Mouse (Mus musculus): ENCODE measurements around the gene Msi2. TPM values are rescaled to one million over a fixed set of nuclear protein-coding genes. Genes with fewer than 3 reads are reported as not detected.

Gene Msi2
- polyA plus RNA-seq, 1 experiment from 2014 or later = 21.3 TPM

- H3K4me2 ChIP-seq (replicated peaks) = no peak overlapping the region
- peak overlapping the region; percentile 44; the same call in 1 of the 2 replicates for H3K27ac ChIP-seq
- ATAC-seq (ENCODE audit: low FRiP score, low read depth) = no peak
- 74% methylated on average over 17 of the region's 17 CpGs for WGBS
- peaks cover 42% of the 10 kb centered on the region for H3K4me1 ChIP-seq
- 0 out of 2 replicates have a peak, but pooled peaks cover 4% of the 10 kb centered on the region for H3K27me3 ChIP-seq
- no peaks in the 10 kb centered on the region for H3K9me3 ChIP-seq
- no peak overlapping the region for H3K4me3 ChIP-seq
- no peak overlapping the region for H3K9ac ChIP-seq
- no peaks in the 10 kb centered on the region for H3K36me3 ChIP-seq
Observed at GRCm38 (mm10) chr11:88328813-88329595, 389.3 kb downstream of the Msi2 start.

GRCm38 (mm10) chr11:88327016-88327415 lies 391.3 kb downstream of the Msi2 start:
- ATAC-seq (ENCODE audit: low FRiP score, low read depth) = peak; percentile 24; the same call in 1 of the 2 replicates
- 0 out of 2 replicates have a peak, but pooled peaks cover 4% of the 10 kb centered on the region for H3K27me3 ChIP-seq
- H3K4me1 ChIP-seq = peaks cover 35% of the 10 kb centered on the region
- WGBS = 1% methylated on average over 4 of the region's 4 CpGs
- no peaks in the 10 kb centered on the region for H3K36me3 ChIP-seq
- H3K4me3 ChIP-seq = no peak overlapping the region
- H3K9me3 ChIP-seq = no peaks in the 10 kb centered on the region
- no peak overlapping the region for H3K9ac ChIP-seq
- H3K27ac ChIP-seq = no peak overlapping the region
- no peak overlapping the region for H3K4me2 ChIP-seq (replicated peaks)

DNA sequence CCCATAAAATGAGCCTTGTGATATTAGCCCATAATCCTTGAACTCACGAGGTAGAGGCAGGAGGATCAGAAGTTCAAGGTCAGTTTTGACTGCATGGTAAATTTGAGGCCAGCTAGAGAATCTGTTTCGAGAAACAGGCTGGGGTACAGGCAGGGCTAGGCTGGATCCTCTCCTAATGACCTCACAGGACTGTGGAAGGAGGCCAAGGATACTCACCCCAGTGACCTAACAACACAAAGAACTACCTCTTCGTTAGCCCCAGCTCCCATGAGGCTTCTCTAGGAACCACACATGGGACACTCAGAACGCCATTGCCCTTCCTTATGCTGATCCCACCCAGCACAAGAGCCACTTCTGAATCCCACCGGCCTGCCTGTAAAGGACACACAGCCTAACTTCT lies 399.5 kb downstream of the Msi2 start:
- H3K36me3 ChIP-seq = no peaks in the 10 kb centered on the region
- ATAC-seq (ENCODE audit: low FRiP score, low read depth) = no peak
- WGBS = 71% methylated on average over 5 of the region's 5 CpGs
- no peaks in the 10 kb centered on the region for H3K9me3 ChIP-seq
- no peak overlapping the region for H3K9ac ChIP-seq
- H3K4me3 ChIP-seq = no peak overlapping the region
- no peaks in the 10 kb centered on the region for H3K4me1 ChIP-seq
- no peak overlapping the region for H3K27ac ChIP-seq
- H3K27me3 ChIP-seq = no peaks in the 10 kb centered on the region
- no peak overlapping the region for H3K4me2 ChIP-seq (replicated peaks)

DNA sequence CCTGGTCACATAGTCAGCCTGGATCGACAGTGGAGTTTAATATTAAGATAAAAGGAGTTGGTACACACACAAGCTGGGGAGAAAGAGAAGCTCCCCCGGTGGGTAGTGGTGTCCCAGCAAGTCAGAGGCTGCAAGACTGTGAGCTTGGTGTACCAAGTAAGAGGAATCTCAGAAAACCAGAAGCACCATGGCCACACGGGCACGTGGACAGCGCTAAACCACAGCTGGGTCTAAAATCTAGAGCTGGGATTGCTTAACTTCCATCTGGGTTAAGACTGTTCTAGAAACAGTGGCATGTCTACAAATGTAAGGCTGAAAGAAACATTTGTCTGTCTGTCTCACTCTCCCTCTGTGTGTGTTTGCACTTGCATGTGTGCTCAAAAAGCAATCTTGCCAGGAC lies 402.9 kb downstream of the Msi2 start:
- WGBS = 81% methylated on average over 5 of the region's 5 CpGs
- no peak overlapping the region for H3K27ac ChIP-seq
- H3K4me3 ChIP-seq = no peak overlapping the region
- no peak overlapping the region for H3K4me2 ChIP-seq (replicated peaks)
- ATAC-seq (ENCODE audit: low FRiP score, low read depth) = no peak
- H3K36me3 ChIP-seq = no peaks in the 10 kb centered on the region
- no peaks in the 10 kb centered on the region for H3K9me3 ChIP-seq
- H3K27me3 ChIP-seq = peaks cover 14% of the 10 kb centered on the region
- H3K4me1 ChIP-seq = no peaks in the 10 kb centered on the region
- H3K9ac ChIP-seq = no peak overlapping the region

GRCm38 (mm10) chr11:88314471-88314870 lies 403.8 kb downstream of the Msi2 start:
- no peaks in the 10 kb centered on the region for H3K9me3 ChIP-seq
- H3K4me3 ChIP-seq = no peak overlapping the region
- WGBS = 67% methylated on average over 6 of the region's 6 CpGs
- no peak for ATAC-seq (ENCODE audit: low FRiP score, low read depth)
- H3K27me3 ChIP-seq = peaks cover 22% of the 10 kb centered on the region
- no peak overlapping the region for H3K9ac ChIP-seq
- H3K27ac ChIP-seq = no peak overlapping the region
- H3K4me1 ChIP-seq = peaks cover 8% of the 10 kb centered on the region
- no peaks in the 10 kb centered on the region for H3K36me3 ChIP-seq
- no peak overlapping the region for H3K4me2 ChIP-seq (replicated peaks)

DNA sequence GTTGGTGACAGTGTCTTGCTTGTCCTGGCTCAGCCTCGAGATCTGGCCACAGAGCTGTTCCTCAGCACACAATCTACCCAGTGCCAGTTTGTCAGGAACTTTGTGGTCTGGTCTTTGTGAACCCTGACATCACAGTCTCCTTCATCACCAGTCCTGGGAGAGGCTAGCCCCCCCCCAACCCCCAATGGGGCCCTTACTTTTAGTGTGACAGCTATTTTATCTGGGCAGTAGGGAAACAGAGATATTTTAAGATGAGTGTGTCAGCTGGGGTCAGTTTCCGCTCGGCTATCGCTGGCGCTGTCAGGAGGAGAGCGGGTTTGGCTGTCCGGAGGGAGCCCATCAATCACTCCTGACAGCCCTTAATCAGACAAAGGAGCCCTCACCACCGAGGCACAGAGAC lies 404.8 kb downstream of the Msi2 start:
- Histone ChIP-seq H3K4me1 (peaks cover 13% of the 10 kb centered on the region), H3K36me3 (no peaks in the 10 kb centered on the region), H3K9me3 (no peaks in the 10 kb centered on the region), H3K4me3 (no peak overlapping the region), H3K27me3 (peaks cover 23% of the 10 kb centered on the region), H3K27ac (no peak overlapping the region), H3K4me2 (replicated peaks) (no peak overlapping the region), H3K9ac (no peak overlapping the region)
- no peak for ATAC-seq (ENCODE audit: low FRiP score, low read depth)
- 15% methylated on average over 8 of the region's 8 CpGs for WGBS

DNA sequence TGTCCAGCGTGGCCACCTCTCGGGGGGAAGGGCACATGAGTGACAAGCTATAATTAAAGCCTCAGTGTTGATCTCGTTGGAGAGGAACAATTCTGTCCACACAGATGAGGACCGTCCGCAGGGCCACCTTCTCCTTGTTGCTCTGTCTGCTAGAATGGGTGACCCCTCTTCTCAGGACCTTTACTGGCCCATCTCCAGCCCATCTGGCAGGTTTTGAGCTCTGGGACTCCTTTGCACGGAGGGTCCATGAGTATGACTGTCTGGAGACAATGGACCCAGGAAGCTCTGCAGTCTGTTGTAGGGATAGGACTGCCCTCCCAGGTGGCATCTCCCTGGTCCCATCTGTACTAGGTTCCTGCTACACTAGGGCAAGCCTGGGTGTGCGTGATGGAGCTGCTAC lies 406.7 kb downstream of the Msi2 start:
- WGBS = 65% methylated on average over 7 of the region's 7 CpGs
- Histone ChIP-seq H3K9me3 (no peaks in the 10 kb centered on the region), H3K9ac (no peak overlapping the region), H3K4me2 (replicated peaks) (no peak overlapping the region), H3K27me3 (peaks cover 31% of the 10 kb centered on the region), H3K4me3 (no peak overlapping the region), H3K36me3 (no peaks in the 10 kb centered on the region), H3K4me1 (peaks cover 13% of the 10 kb centered on the region), H3K27ac (no peak overlapping the region)
- ATAC-seq (ENCODE audit: low FRiP score, low read depth) = no peak

- peaks cover 13% of the 10 kb centered on the region for H3K4me1 ChIP-seq
- H3K4me2 ChIP-seq (replicated peaks) = no peak overlapping the region
- ATAC-seq (ENCODE audit: low FRiP score, low read depth) = no peak
- no peak overlapping the region for H3K4me3 ChIP-seq
- no peak overlapping the region for H3K9ac ChIP-seq
- H3K36me3 ChIP-seq = no peaks in the 10 kb centered on the region
- peaks cover 31% of the 10 kb centered on the region for H3K27me3 ChIP-seq
- no peaks in the 10 kb centered on the region for H3K9me3 ChIP-seq
- WGBS = 56% methylated on average over 6 of the region's 6 CpGs
- H3K27ac ChIP-seq = no peak overlapping the region
Observed at GRCm38 (mm10) chr11:88310773-88311172, 407.5 kb downstream of the Msi2 start.

GRCm38 (mm10) chr11:88309059-88309700 lies 409.1 kb downstream of the Msi2 start:
- Histone ChIP-seq H3K27ac (no peak overlapping the region), H3K9ac (peak overlapping the region; percentile 19; the same call in 1 of the 2 replicates), H3K9me3 (no peaks in the 10 kb centered on the region), H3K4me3 (no peak overlapping the region), H3K36me3 (no peaks in the 10 kb centered on the region), H3K4me2 (replicated peaks) (no peak overlapping the region), H3K4me1 (peaks cover 13% of the 10 kb centered on the region), H3K27me3 (peaks cover 31% of the 10 kb centered on the region)
- WGBS = 44% methylated on average over 10 of the region's 10 CpGs
- ATAC-seq (ENCODE audit: low FRiP score, low read depth) = no peak

- no peak overlapping the region for H3K9ac ChIP-seq
- H3K4me3 ChIP-seq = no peak overlapping the region
- no peak for ATAC-seq (ENCODE audit: low FRiP score, low read depth)
- peaks cover 13% of the 10 kb centered on the region for H3K4me1 ChIP-seq
- no peaks in the 10 kb centered on the region for H3K9me3 ChIP-seq
- H3K27ac ChIP-seq = no peak overlapping the region
- H3K27me3 ChIP-seq = peaks cover 31% of the 10 kb centered on the region
- 79% methylated on average over 14 of the region's 14 CpGs for WGBS
- no peaks in the 10 kb centered on the region for H3K36me3 ChIP-seq
- no peak overlapping the region for H3K4me2 ChIP-seq (replicated peaks)
Observed at GRCm38 (mm10) chr11:88307616-88308543, 410.4 kb downstream of the Msi2 start.

DNA sequence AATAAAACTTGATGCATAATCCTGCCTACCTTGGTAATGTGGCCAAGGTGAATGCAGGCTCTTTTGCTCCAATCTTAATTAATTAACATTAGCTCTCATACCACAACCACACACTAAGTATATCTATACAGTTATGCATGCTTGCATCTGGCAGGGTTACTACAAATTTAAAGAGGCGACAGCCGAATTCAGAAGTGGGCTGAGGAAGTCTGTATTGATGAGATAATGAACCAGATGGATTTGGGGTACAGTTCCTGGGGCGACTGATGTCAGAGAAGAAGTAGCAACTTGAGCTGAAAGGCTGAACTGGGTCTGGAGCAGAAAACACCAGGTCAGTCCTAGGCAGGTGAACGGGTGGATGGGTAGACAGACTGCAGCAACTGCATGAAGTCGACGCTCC lies 412.6 kb downstream of the Msi2 start:
- WGBS = 90% methylated on average over 6 of the region's 6 CpGs
- H3K4me2 ChIP-seq (replicated peaks) = no peak overlapping the region

DNA sequence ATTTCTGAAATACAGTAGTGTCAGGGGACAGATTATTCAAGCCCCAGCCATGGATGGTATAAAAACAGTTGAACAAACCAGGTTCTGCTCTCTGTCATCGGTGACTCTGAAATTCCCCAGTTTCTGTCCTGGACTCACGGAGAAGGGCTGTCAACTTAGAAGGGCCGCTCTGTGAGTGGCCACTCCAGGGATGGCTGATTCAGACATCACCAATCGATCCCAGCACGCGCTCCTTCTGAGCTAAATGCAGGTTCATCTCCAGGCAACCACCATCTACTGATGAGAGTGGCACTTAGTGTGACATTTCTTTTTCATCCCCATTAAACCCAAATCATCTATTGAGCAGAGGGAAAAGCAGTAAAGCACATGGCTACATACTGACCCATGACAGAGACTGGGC lies 416.7 kb downstream of the Msi2 start:
- H3K9ac ChIP-seq = no peak overlapping the region
- WGBS = 41% methylated on average over 6 of the region's 6 CpGs
- no peak overlapping the region; the same call in 1 of the 2 replicates for H3K4me2 ChIP-seq (replicated peaks)
- no peaks in the 10 kb centered on the region for H3K36me3 ChIP-seq
- no peak overlapping the region for H3K4me3 ChIP-seq
- H3K4me1 ChIP-seq = no peaks in the 10 kb centered on the region; the same call in 1 of the 2 replicates
- H3K27ac ChIP-seq = no peak overlapping the region
- peaks cover 29% of the 10 kb centered on the region for H3K27me3 ChIP-seq
- ATAC-seq (ENCODE audit: low FRiP score, low read depth) = no peak
- no peaks in the 10 kb centered on the region for H3K9me3 ChIP-seq

More for the DNA sequence above, 412.6 kb downstream of the Msi2 start:
- no peak overlapping the region for H3K27ac ChIP-seq
- no peak overlapping the region for H3K4me3 ChIP-seq
- no peaks in the 10 kb centered on the region for H3K36me3 ChIP-seq
- peaks cover 25% of the 10 kb centered on the region for H3K27me3 ChIP-seq
- H3K9me3 ChIP-seq = no peaks in the 10 kb centered on the region
- no peak for ATAC-seq (ENCODE audit: low FRiP score, low read depth)
- peaks cover 13% of the 10 kb centered on the region for H3K4me1 ChIP-seq
- H3K9ac ChIP-seq = no peak overlapping the region
